Mouse (Mus musculus): ENCODE measurements around the gene Foxo3. TPM values are rescaled to one million over a fixed set of nuclear protein-coding genes. Genes with fewer than 3 reads are reported as not detected.

The Foxo3 gene
- polyA plus RNA-seq, 1 experiment = 49.3 TPM

DNA sequence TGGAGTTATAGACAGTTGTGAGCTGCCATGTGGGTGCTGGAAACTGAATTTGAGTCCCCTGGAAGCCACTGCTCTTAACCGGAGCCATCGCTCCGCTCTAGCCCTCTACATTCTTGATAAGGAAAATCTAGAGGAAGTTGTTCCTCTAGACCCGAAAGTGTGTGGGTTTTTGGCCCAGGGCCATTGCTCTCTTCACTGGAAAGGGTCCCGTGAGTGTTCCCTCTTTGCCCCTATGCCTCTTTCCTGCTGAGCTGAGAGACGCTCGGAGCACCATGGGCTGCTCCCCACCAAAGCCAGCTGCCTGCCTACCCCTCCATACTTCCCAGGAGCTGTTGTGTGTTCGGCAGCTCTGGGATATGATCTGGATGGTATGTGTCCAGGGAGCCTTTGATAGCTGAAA is 96.2 kb downstream of the Foxo3 start:
- TF ChIP-seq POLR2A (IDR thresholded peaks at IDR 0.05; ENCODE audit: borderline replicate concordance, extremely low read depth, low read depth, low read length) (no peak), CTCF (IDR thresholded peaks at IDR 0.05; ENCODE audit: insufficient read depth, low read length) (no peak)
- WGBS = 64% methylated on average over 8 of the region's 8 CpGs
- no peak overlapping the region for H3K4me3 ChIP-seq (replicated peaks; ENCODE audit: extremely low read depth, low read depth, low read length)
- DNase-seq = no peak
- H3K4me1 ChIP-seq (ENCODE audit: control insufficient read depth, insufficient read depth, low read length) = 0 out of 2 replicates have a peak, but pooled peaks cover 3% of the 10 kb centered on the region

DNA sequence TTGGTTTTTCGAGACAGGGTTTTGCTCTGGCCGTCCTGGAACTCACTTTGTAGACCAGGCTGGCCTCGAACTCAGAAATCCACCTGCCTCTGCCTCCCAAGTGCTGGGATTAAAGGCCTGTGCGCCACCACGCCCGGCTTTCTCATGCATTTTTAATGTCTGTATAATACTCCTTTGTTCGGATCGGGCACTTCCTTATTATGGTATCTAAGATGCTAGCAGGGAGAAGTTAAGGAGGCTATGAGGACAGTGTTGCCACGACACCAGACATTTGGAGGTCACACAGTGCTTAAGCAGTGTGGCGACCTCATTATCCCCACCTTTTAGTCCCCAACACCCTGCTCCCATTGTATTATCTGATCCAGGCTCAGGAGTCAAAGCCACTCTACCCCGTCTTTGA is 97.8 kb downstream of the Foxo3 start:
- TF ChIP-seq POLR2A (IDR thresholded peaks at IDR 0.05; ENCODE audit: borderline replicate concordance, extremely low read depth, low read depth, low read length) = no peak
- no peak for TF ChIP-seq CTCF (IDR thresholded peaks at IDR 0.05; ENCODE audit: insufficient read depth, low read length)
- DNase-seq = no peak
- 96% methylated on average over 11 of the region's 11 CpGs for WGBS
- H3K4me1 ChIP-seq (ENCODE audit: control insufficient read depth, insufficient read depth, low read length) = 0 out of 2 replicates have a peak, but pooled peaks cover 3% of the 10 kb centered on the region
- no peak overlapping the region for H3K4me3 ChIP-seq (replicated peaks; ENCODE audit: extremely low read depth, low read depth, low read length)

GRCm38 (mm10) chr10:42177771-42178674 is 98.5 kb downstream of the Foxo3 start:
- DNase-seq = peak; percentile 39
- 64% methylated on average over 16 of the region's 16 CpGs for WGBS
- TF ChIP-seq CTCF (IDR thresholded peaks at IDR 0.05; ENCODE audit: insufficient read depth, low read length) (no peak), POLR2A (IDR thresholded peaks at IDR 0.05; ENCODE audit: borderline replicate concordance, extremely low read depth, low read depth, low read length) (no peak)
- Histone ChIP-seq H3K4me3 (replicated peaks; ENCODE audit: extremely low read depth, low read depth, low read length) (no peak overlapping the region), H3K4me1 (ENCODE audit: control insufficient read depth, insufficient read depth, low read length) (0 out of 2 replicates have a peak, but pooled peaks cover 3% of the 10 kb centered on the region)

DNA sequence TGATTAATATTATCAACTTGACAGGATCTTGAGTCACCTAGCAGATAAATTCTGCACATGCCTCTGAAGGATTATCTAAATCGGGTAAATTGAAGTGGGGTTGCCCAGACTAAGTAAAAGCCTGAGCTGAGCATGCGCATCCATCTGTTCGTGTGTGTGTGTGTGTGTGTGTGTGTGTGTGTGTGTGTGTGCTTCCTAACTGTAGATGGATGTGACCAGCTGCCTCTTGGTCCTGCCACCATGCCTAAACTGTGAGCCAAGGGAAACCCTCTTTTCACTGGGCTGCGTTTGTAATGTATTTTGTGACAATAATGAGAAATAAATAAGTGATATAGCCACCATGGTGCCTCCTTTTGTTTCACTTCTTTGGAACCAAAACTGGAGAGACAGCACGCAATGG is 102.3 kb downstream of the Foxo3 start:
- no peak for DNase-seq
- H3K4me3 ChIP-seq (replicated peaks; ENCODE audit: extremely low read depth, low read depth, low read length) = no peak overlapping the region
- WGBS = 77% methylated on average over 5 of the region's 5 CpGs
- peaks cover 11% of the 10 kb centered on the region for H3K4me1 ChIP-seq (ENCODE audit: control insufficient read depth, insufficient read depth, low read length)
- no peak for TF ChIP-seq POLR2A (IDR thresholded peaks at IDR 0.05; ENCODE audit: borderline replicate concordance, extremely low read depth, low read depth, low read length)
- TF ChIP-seq CTCF (IDR thresholded peaks at IDR 0.05; ENCODE audit: insufficient read depth, low read length) = no peak

- WGBS = 23% methylated on average over 1 of the region's 1 CpGs
- H3K4me3 ChIP-seq (replicated peaks; ENCODE audit: extremely low read depth, low read depth, low read length) = no peak overlapping the region
- no peak for DNase-seq
- H3K4me1 ChIP-seq (ENCODE audit: control insufficient read depth, insufficient read depth, low read length) = peaks cover 11% of the 10 kb centered on the region
- TF ChIP-seq CTCF (IDR thresholded peaks at IDR 0.05; ENCODE audit: insufficient read depth, low read length) (no peak), POLR2A (IDR thresholded peaks at IDR 0.05; ENCODE audit: borderline replicate concordance, extremely low read depth, low read depth, low read length) (no peak)
Measured at GRCm38 (mm10) chr10:42173839-42174238, 102.7 kb downstream of the Foxo3 start.

DNA sequence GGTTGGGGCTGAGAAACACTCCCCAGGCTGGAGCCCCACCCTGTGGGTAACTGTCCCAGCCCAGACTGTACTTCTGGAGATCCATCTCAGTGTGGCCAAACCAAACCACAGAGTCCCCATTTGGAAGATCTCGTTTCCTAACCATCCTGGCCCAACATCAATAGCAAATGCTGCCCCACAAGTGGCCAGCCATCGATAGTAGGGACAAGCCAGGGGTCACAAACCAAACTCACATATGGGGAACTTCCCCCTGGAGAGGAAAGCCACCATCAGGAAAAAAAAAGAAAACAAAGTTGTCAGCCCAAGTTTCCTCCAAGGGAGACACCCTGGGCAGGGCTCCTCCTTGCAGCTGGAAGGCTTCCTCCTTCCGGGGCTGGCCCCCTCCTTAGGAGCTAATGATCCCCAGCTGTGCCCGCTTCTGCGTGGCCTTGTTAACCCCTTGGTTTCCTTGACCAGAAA is 105.6 kb downstream of the Foxo3 start:
- DNase-seq = no peak
- Histone ChIP-seq H3K4me1 (ENCODE audit: control insufficient read depth, insufficient read depth, low read length) (peaks cover 9% of the 10 kb centered on the region), H3K4me3 (replicated peaks; ENCODE audit: extremely low read depth, low read depth, low read length) (no peak overlapping the region)
- 12% methylated on average over 5 of the region's 5 CpGs for WGBS
- no peak for TF ChIP-seq POLR2A (IDR thresholded peaks at IDR 0.05; ENCODE audit: borderline replicate concordance, extremely low read depth, low read depth, low read length)
- no peak for TF ChIP-seq CTCF (IDR thresholded peaks at IDR 0.05; ENCODE audit: insufficient read depth, low read length)

- no peak for TF ChIP-seq POLR2A (IDR thresholded peaks at IDR 0.05; ENCODE audit: borderline replicate concordance, extremely low read depth, low read depth, low read length)
- TF ChIP-seq CTCF (IDR thresholded peaks at IDR 0.05; ENCODE audit: insufficient read depth, low read length) = no peak
- 69% methylated on average over 5 of the region's 5 CpGs for WGBS
- DNase-seq = no peak
- peaks cover 9% of the 10 kb centered on the region for H3K4me1 ChIP-seq (ENCODE audit: control insufficient read depth, insufficient read depth, low read length)
- no peak overlapping the region for H3K4me3 ChIP-seq (replicated peaks; ENCODE audit: extremely low read depth, low read depth, low read length)
Measured at GRCm38 (mm10) chr10:42170201-42170600, 106.4 kb downstream of the Foxo3 start.

GRCm38 (mm10) chr10:42154727-42155126 is 121.8 kb downstream of the Foxo3 start:
- TF ChIP-seq CTCF (IDR thresholded peaks at IDR 0.05; ENCODE audit: insufficient read depth, low read length) (no peak), POLR2A (IDR thresholded peaks at IDR 0.05; ENCODE audit: borderline replicate concordance, extremely low read depth, low read depth, low read length) (no peak)
- 74% methylated on average over 2 of the region's 2 CpGs for WGBS
- no peak for DNase-seq

GRCm38 (mm10) chr10:42152426-42153205 is 123.9 kb downstream of the Foxo3 start:
- WGBS = 57% methylated on average over 14 of the region's 14 CpGs
- no peak for TF ChIP-seq CTCF (IDR thresholded peaks at IDR 0.05; ENCODE audit: insufficient read depth, low read length)
- TF ChIP-seq POLR2A (IDR thresholded peaks at IDR 0.05; ENCODE audit: borderline replicate concordance, extremely low read depth, low read depth, low read length) = no peak
- H3K4me3 ChIP-seq (replicated peaks; ENCODE audit: extremely low read depth, low read depth, low read length) = no peak overlapping the region
- H3K4me1 ChIP-seq (ENCODE audit: control insufficient read depth, insufficient read depth, low read length) = peaks cover 4% of the 10 kb centered on the region; the same call in 1 of the 2 replicates
- DNase-seq = no peak

More at GRCm38 (mm10) chr10:42154727-42155126, 121.8 kb downstream of the Foxo3 start:
- no peaks in the 10 kb centered on the region for H3K4me1 ChIP-seq (ENCODE audit: control insufficient read depth, insufficient read depth, low read length)
- H3K4me3 ChIP-seq (replicated peaks; ENCODE audit: extremely low read depth, low read depth, low read length) = no peak overlapping the region

Data from lung, adult 2 months (tissue).